Mouse (Mus musculus): ENCODE measurements around the gene Caln1. TPM values are rescaled to one million over a fixed set of nuclear protein-coding genes. Genes with fewer than 3 reads are reported as not detected.

Gene Caln1
- total and polyA plus RNA-seq, 2 experiments from 2014 or later = 52.0 to 55.0 TPM

DNA sequence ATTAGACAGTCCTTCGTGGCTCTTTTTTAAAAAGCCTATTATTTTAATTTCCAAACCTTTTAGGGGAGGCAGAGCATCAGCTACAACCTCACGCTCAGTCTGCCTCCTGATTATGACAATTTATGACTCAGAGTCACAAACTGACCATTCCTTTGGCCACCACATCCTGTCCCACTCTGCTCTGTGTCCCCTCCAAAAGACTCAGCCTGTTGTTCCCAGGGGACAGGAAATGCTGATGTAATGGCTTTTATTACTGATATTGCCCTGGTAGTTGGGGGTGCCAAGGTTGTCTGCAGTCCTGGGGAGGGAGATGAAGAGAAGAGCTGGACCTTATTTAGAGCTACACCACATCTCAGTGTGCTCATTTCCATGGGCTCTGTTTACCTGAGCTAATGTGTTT lies 23.4 kb upstream of the Caln1 start:
- ATAC-seq (no peak), DNase-seq (ENCODE audit: low spot score) (no peak)
- no peak overlapping the region for H3K9ac ChIP-seq (replicated peaks; ENCODE audit: low read length)
- H3K27ac ChIP-seq = no peak overlapping the region
- H3K4me1 ChIP-seq (ENCODE audit: insufficient read depth, low read length) = no peaks in the 10 kb centered on the region
- no peak for TF ChIP-seq CTCF (IDR thresholded peaks at IDR 0.05; ENCODE audit: low read depth)
- H3K27me3 ChIP-seq (ENCODE audit: insufficient read depth, low read length) = no peaks in the 10 kb centered on the region
- H3K36me3 ChIP-seq (ENCODE audit: insufficient read depth, low read length) = peaks cover 6% of the 10 kb centered on the region; the same call in 1 of the 2 replicates
- H3K9me3 ChIP-seq (ENCODE audit: low read length) = no peaks in the 10 kb centered on the region
- no peak overlapping the region for H3K4me2 ChIP-seq (ENCODE audit: low read depth, low read length)
- no peak overlapping the region for H3K4me3 ChIP-seq (ENCODE audit: low read length)
- 94% methylated on average over 2 of the region's 2 CpGs for WGBS

- peak; percentile 20 for DNase-seq (ENCODE audit: low spot score)
- H3K4me2 ChIP-seq (ENCODE audit: low read depth, low read length) = no peak overlapping the region
- WGBS = 63% methylated on average over 7 of the region's 7 CpGs
- no peak overlapping the region for H3K27ac ChIP-seq
- H3K9me3 ChIP-seq (ENCODE audit: low read length) = no peaks in the 10 kb centered on the region
- no peak overlapping the region for H3K4me3 ChIP-seq (ENCODE audit: low read length)
- H3K36me3 ChIP-seq (ENCODE audit: insufficient read depth, low read length) = no peaks in the 10 kb centered on the region
- no peak for ATAC-seq
- TF ChIP-seq CTCF (IDR thresholded peaks at IDR 0.05; ENCODE audit: low read depth) = peak; percentile 47
- H3K4me1 ChIP-seq (ENCODE audit: insufficient read depth, low read length) = no peaks in the 10 kb centered on the region
- H3K9ac ChIP-seq (replicated peaks; ENCODE audit: low read length) = no peak overlapping the region
- no peaks in the 10 kb centered on the region for H3K27me3 ChIP-seq (ENCODE audit: insufficient read depth, low read length)
Observed at GRCm38 (mm10) chr5:130355223-130355622, 14.0 kb upstream of the Caln1 start.

DNA sequence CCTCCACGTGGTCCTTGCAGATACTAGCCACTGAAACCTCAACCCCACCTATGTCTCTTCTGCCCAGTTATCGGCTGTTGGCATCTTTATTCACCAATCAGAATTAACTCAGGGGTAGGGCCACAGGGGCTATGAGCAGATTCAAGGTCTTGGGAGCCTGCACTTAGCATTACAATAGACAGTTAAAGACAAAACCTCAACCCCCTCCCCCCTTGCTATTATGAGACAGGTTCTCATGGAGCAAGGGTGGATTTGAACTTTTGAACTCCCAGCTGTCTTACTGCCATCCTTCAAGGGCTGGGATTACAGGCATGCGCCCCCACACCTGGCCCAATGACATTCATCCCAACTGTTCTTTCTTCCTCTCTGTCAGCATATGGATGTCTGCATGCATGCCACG lies 6.1 kb upstream of the Caln1 start:
- Histone ChIP-seq H3K4me1 (ENCODE audit: insufficient read depth, low read length) (no peaks in the 10 kb centered on the region), H3K27ac (no peak overlapping the region), H3K4me2 (ENCODE audit: low read depth, low read length) (no peak overlapping the region), H3K36me3 (ENCODE audit: insufficient read depth, low read length) (no peaks in the 10 kb centered on the region), H3K9ac (replicated peaks; ENCODE audit: low read length) (no peak overlapping the region), H3K9me3 (ENCODE audit: low read length) (no peaks in the 10 kb centered on the region), H3K27me3 (ENCODE audit: insufficient read depth, low read length) (no peaks in the 10 kb centered on the region), H3K4me3 (ENCODE audit: low read length) (no peak overlapping the region)
- no peak for TF ChIP-seq CTCF (IDR thresholded peaks at IDR 0.05; ENCODE audit: low read depth)
- DNase-seq (ENCODE audit: low spot score) = no peak
- no peak for ATAC-seq
- WGBS = 57% methylated on average over 4 of the region's 4 CpGs

GRCm38 (mm10) chr5:130363773-130364172 lies 5.5 kb upstream of the Caln1 start:
- DNase-seq (ENCODE audit: low spot score) (no peak), ATAC-seq (no peak)
- WGBS = 66% methylated on average over 3 of the region's 3 CpGs
- Histone ChIP-seq H3K27me3 (ENCODE audit: insufficient read depth, low read length) (no peaks in the 10 kb centered on the region), H3K4me3 (ENCODE audit: low read length) (no peak overlapping the region), H3K4me1 (ENCODE audit: insufficient read depth, low read length) (no peaks in the 10 kb centered on the region), H3K4me2 (ENCODE audit: low read depth, low read length) (no peak overlapping the region), H3K36me3 (ENCODE audit: insufficient read depth, low read length) (no peaks in the 10 kb centered on the region), H3K9ac (replicated peaks; ENCODE audit: low read length) (no peak overlapping the region), H3K9me3 (ENCODE audit: low read length) (no peaks in the 10 kb centered on the region), H3K27ac (no peak overlapping the region)
- no peak for TF ChIP-seq CTCF (IDR thresholded peaks at IDR 0.05; ENCODE audit: low read depth)

DNA sequence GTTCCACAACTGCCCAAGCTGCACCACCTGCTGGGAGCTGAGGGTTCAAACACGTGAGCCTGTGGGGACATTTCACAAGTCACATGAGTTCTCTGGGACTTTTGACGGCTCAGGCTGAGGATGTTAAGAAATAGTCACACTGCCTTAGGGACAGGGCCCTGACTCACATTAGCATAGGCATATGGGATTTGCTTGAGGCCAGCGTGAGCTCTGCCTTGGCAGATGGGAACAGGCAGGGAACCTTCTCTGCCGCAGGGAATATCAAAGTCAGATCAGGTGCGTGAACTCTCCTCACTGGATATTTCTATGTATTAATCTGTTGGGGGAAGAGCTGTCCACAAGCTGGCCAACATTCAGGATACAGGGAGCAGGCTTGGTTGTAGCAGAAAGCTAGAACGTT lies 1.0 kb upstream of the Caln1 start:
- Histone ChIP-seq H3K4me1 (ENCODE audit: insufficient read depth, low read length) (no peaks in the 10 kb centered on the region), H3K27ac (no peak overlapping the region), H3K9ac (replicated peaks; ENCODE audit: low read length) (no peak overlapping the region), H3K27me3 (ENCODE audit: insufficient read depth, low read length) (no peaks in the 10 kb centered on the region), H3K36me3 (ENCODE audit: insufficient read depth, low read length) (no peaks in the 10 kb centered on the region), H3K4me3 (ENCODE audit: low read length) (no peak overlapping the region), H3K4me2 (ENCODE audit: low read depth, low read length) (no peak overlapping the region), H3K9me3 (ENCODE audit: low read length) (no peaks in the 10 kb centered on the region)
- ATAC-seq (no peak), DNase-seq (ENCODE audit: low spot score) (no peak)
- WGBS = 60% methylated on average over 6 of the region's 6 CpGs
- no peak for TF ChIP-seq CTCF (IDR thresholded peaks at IDR 0.05; ENCODE audit: low read depth)

DNA sequence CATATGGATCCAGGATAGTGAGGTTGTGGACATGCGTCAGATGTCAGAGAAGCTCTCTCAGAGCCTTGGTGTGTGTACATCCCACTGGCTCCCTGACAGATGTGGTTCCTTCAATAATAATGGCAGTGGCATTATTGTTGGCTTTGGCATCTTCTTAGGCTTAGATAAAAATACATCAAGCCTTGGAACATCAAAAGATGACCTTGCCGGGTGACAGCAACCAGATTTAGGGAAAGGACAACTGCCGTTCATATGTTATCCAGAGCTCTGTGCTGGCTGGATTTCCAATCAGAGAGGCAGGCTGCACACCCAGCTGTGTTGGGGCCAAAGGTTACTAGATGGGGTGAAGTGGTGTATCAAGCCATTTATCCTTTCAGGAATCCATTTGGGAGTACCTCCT lies 6.2 kb downstream of the Caln1 start:
- H3K4me1 ChIP-seq (ENCODE audit: insufficient read depth, low read length) = no peaks in the 10 kb centered on the region
- ATAC-seq = no peak
- TF ChIP-seq CTCF (IDR thresholded peaks at IDR 0.05; ENCODE audit: low read depth) = no peak
- no peak overlapping the region for H3K4me2 ChIP-seq (ENCODE audit: low read depth, low read length)
- no peaks in the 10 kb centered on the region for H3K36me3 ChIP-seq (ENCODE audit: insufficient read depth, low read length)
- no peak overlapping the region for H3K4me3 ChIP-seq (ENCODE audit: low read length)
- no peak overlapping the region for H3K9ac ChIP-seq (replicated peaks; ENCODE audit: low read length)
- H3K27me3 ChIP-seq (ENCODE audit: insufficient read depth, low read length) = no peaks in the 10 kb centered on the region
- no peak for DNase-seq (ENCODE audit: low spot score)
- no peak overlapping the region for H3K27ac ChIP-seq
- no peaks in the 10 kb centered on the region for H3K9me3 ChIP-seq (ENCODE audit: low read length)
- 86% methylated on average over 3 of the region's 3 CpGs for WGBS

DNA sequence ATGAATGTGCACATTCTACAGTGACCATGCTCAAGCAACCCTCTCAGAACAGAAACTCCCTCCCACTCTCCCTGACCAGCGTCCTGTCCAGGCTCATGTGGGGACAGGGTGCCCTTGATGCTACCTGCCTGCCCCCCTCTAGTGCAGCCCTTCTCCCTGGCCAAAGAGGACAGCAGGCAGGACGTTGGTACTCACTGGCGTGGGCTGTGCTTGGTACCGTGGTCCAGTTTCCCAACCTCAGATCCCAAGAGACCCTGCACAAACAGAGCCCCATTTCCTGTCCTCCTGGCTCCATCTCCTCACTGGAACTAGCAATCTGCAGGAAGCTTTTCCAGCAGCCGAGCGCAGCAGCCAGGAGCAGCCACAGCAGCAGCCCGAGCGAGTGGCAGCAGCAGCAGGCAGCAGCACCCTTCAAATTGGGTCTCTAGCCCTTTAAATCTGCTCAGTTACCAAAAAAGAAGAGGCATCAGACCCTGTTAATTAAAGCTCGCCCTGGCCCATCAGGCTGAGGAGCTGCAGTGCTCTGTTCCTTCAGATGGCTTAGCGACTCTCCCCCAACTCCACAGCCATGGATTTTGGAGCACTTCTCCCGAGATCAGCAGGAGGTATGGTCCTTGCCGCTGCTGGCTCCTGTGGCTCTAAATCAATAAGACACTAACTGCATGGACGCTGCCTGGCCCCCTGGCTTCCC lies 15.1 kb downstream of the Caln1 start, which contains the start of gene A330070K13Rik:
Gene A330070K13Rik (minus strand): TSS at position 410 of the 691 bp plus-strand sequence.
- Histone ChIP-seq H3K36me3 (ENCODE audit: insufficient read depth, low read length) (no peaks in the 10 kb centered on the region), H3K9me3 (ENCODE audit: low read length) (no peaks in the 10 kb centered on the region), H3K27me3 (ENCODE audit: insufficient read depth, low read length) (no peaks in the 10 kb centered on the region), H3K4me3 (ENCODE audit: low read length) (peak within 1 kb of the TSS; percentile 21), H3K4me2 (ENCODE audit: low read depth, low read length) (peak within 1 kb of the TSS; percentile 53), H3K9ac (replicated peaks; ENCODE audit: low read length) (peak within 1 kb of the TSS; percentile 41; the same call in 1 of the 2 replicates), H3K4me1 (ENCODE audit: insufficient read depth, low read length) (0 out of 2 replicates have a peak, but pooled peaks cover 12% of the 10 kb centered on the region), H3K27ac (peak within 1 kb of the TSS; percentile 36; the same call in 1 of the 2 replicates)
- ATAC-seq = 0 out of 2 replicates have a peak, but pooled peaks have one; percentile 32
- WGBS = 10% methylated on average over 13 of the region's 13 CpGs
- TF ChIP-seq CTCF (IDR thresholded peaks at IDR 0.05; ENCODE audit: low read depth) = no peak
- DNase-seq (ENCODE audit: low spot score) = peak; percentile 48

Measured in hindbrain, postnatal 0 days (tissue).